Mouse (Mus musculus): ENCODE results near the gene Corin.

Gene Corin

GRCm38 (mm10) chr5:72441181-72441580 lies 63.1 kb downstream of the Corin start:
- no peak for DNase-seq (ENCODE audit: low spot score)

GRCm38 (mm10) chr5:72435085-72435484 lies 69.2 kb downstream of the Corin start:
- DNase-seq (ENCODE audit: low spot score) = no peak

- DNase-seq (ENCODE audit: low spot score) = no peak
These were observed 72.4 kb downstream of the Corin start for GRCm38 (mm10) chr5:72431856-72432255.

GRCm38 (mm10) chr5:72427556-72427955 lies 76.7 kb downstream of the Corin start:
- no peak for DNase-seq (ENCODE audit: low spot score)

- no peak for DNase-seq (ENCODE audit: low spot score)
These were observed 78.8 kb downstream of the Corin start for GRCm38 (mm10) chr5:72425342-72426010.

- DNase-seq (ENCODE audit: low spot score) = no peak
These were observed 92.4 kb downstream of the Corin start for GRCm38 (mm10) chr5:72411874-72412329.

- no peak for DNase-seq (ENCODE audit: low spot score)
These were observed 93.4 kb downstream of the Corin start for GRCm38 (mm10) chr5:72410841-72411240.

- no peak for DNase-seq (ENCODE audit: low spot score)
These were observed 100.9 kb downstream of the Corin start for GRCm38 (mm10) chr5:72403376-72403775.

- DNase-seq (ENCODE audit: low spot score) = no peak
These were observed 101.4 kb downstream of the Corin start for GRCm38 (mm10) chr5:72402913-72403312.

- no peak for DNase-seq (ENCODE audit: low spot score)
These were observed 102.5 kb downstream of the Corin start for GRCm38 (mm10) chr5:72401778-72402177.

GRCm38 (mm10) chr5:72401251-72401650 lies 103.0 kb downstream of the Corin start:
- no peak for DNase-seq (ENCODE audit: low spot score)

- DNase-seq (ENCODE audit: low spot score) = no peak
These were observed 122.1 kb downstream of the Corin start for GRCm38 (mm10) chr5:72382148-72382547.

GRCm38 (mm10) chr5:72380616-72381015 lies 123.7 kb downstream of the Corin start:
- DNase-seq (ENCODE audit: low spot score) = no peak

- DNase-seq (ENCODE audit: low spot score) = no peak
These were observed 136.3 kb downstream of the Corin start for GRCm38 (mm10) chr5:72368004-72368403.

- DNase-seq (ENCODE audit: low spot score) = no peak
These were observed 138.5 kb downstream of the Corin start for GRCm38 (mm10) chr5:72365801-72366200.

GRCm38 (mm10) chr5:72363838-72364237 lies 140.4 kb downstream of the Corin start:
- DNase-seq (ENCODE audit: low spot score) = no peak

GRCm38 (mm10) chr5:72353746-72354145 lies 150.5 kb downstream of the Corin start:
- no peak for DNase-seq (ENCODE audit: low spot score)

- peak; percentile 23 for DNase-seq (ENCODE audit: low spot score)
These were observed 154.1 kb downstream of the Corin start for GRCm38 (mm10) chr5:72350081-72350758.

GRCm38 (mm10) chr5:72348591-72348990 lies 155.7 kb downstream of the Corin start:
- DNase-seq (ENCODE audit: low spot score) = no peak

GRCm38 (mm10) chr5:72335873-72336272 lies 168.4 kb downstream of the Corin start:
- no peak for DNase-seq (ENCODE audit: low spot score)

- no peak for DNase-seq (ENCODE audit: low spot score)
These were observed 171.4 kb downstream of the Corin start for GRCm38 (mm10) chr5:72332901-72333300.

GRCm38 (mm10) chr5:72331217-72331616 lies 173.1 kb downstream of the Corin start:
- DNase-seq (ENCODE audit: low spot score) = no peak

- DNase-seq (ENCODE audit: low spot score) = no peak
These were observed 173.6 kb downstream of the Corin start for GRCm38 (mm10) chr5:72330648-72331047.

GRCm38 (mm10) chr5:72329453-72329852 lies 174.8 kb downstream of the Corin start:
- no peak for DNase-seq (ENCODE audit: low spot score)

Measured in ovary, postnatal 14 days (tissue).